Mouse (Mus musculus): ENCODE results near the gene Spaca4.

DNA sequence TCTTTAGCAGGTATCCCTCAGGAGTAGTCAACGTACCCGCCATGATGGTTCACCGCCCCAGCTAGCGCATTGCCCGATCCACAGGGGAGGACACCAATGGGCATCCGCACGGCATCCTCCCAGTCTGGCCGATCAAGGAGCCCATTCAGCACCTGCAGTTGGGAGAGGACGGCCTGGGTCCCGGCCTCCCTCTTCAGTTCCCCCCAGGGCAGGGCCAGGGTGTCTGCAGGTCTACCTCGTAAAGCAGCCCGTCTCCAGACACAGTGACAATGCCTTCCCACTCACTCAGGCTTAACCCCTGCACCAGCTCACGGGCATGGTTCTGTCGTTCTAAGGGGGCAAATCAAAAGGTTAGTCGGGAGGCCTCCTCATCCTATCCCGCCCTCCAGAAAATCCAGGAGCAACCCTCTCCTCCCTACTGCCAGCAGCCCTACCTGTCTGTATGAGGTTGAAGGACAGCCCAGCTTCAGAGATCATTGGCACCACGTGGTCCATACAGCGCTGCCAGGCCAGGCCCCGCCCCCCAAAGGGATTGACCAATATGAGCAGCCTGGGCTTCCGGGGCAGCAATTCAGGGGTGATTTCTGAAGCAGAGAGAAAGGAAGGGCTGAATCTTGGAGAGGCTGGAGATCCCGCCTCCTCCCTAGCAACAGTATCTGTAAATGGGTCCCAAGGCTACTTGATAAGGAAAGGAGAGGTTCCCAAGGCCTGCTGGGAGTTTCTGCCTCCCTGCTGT lies 13.4 kb downstream of the Spaca4 start:
- TF ChIP-seq CTCF (IDR thresholded peaks at IDR 0.05; ENCODE audit: insufficient read depth, low read depth, low read length), result no peak
- TF ChIP-seq POLR2A (IDR thresholded peaks at IDR 0.05; ENCODE audit: insufficient read depth, low read depth, low read length), result 0 out of 2 replicates have a peak, but pooled peaks have one; percentile 13
